Mouse (Mus musculus) cortical plate, adult 2 months (tissue): Measurements from ENCODE around the gene Gapdh. TPM values are rescaled to one million over a fixed set of nuclear protein-coding genes. Genes with fewer than 3 reads are reported as not detected.
"Not testable (repeated sequence)": the region's sequence is repeated elsewhere in the genome, so short reads cannot be mapped to it uniquely, and the experiment has no call there.

Experiments used
- H3K27ac ChIP-seq: fragments of 200-500 bp; 2 replicates; pipeline ENCODE4 v1.5.1; 2012; ENCODE audit warnings: low read length, control low read depth, inconsistent platforms; ENCODE audit not compliant: insufficient read depth
- H3K4me1 ChIP-seq: fragments of 200-500 bp; 2 replicates; pipeline ENCODE4 v1.6.1; 2011; ENCODE audit warnings: low read length; ENCODE audit not compliant: control insufficient read depth, insufficient read depth
- H3K4me3 ChIP-seq: fragments of 200-500 bp; 2 replicates; pipeline ENCODE4 v1.5.1; 2011; ENCODE audit warnings: mild to moderate bottlenecking, low read length, control low read depth; ENCODE audit not compliant: insufficient read depth
- CTCF ChIP-seq: fragments of 200-500 bp; IDR thresholded peaks from 2 replicates; pipeline ENCODE4 v1.5.1; 2011; ENCODE audit warnings: mild to moderate bottlenecking, control low read depth, low read length; ENCODE audit not compliant: insufficient read depth; ENCODE audit errors: extremely low read depth
- POLR2A ChIP-seq: fragments of 200-500 bp; IDR thresholded peaks from 2 replicates; pipeline ENCODE4 v1.6.1; 2011; ENCODE audit warnings: mild to moderate bottlenecking, low read length, control low read depth; ENCODE audit not compliant: insufficient read depth; ENCODE audit errors: extremely low read depth
- polyA plus RNA-seq: library from polyadenylated mRNA; depleted of rRNA; stranded (reverse); fragments of >200 nt; gene quantifications from 2 replicates; pipeline ENCODE4 v1.2.3, GENCODE M21; 2012

Gapdh gene
- polyA plus RNA-seq, 1 experiment = 4,549 TPM

DNA sequence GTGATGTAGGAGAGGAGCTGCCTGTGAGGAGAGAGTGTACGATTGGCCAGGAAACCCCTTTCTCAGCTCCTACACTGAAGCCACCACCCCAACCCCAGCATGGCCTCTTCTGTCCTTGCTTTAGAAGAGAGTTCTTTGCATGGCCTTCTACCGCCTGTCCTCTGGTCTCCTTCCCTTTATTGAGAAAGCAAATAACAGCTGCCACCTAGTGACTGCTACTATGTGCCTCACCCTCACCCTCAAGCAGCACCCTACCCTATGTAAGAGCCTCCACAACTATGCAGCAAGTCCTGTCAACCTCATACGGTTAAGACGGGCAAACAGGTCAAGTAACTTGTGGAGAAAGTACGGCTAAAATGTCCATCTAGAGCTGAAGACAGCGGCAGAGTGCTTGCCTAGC is 3.9 kb upstream of the Gapdh start:
- Histone ChIP-seq H3K27ac (no peak overlapping the region), H3K4me3 (no peak overlapping the region), H3K4me1 (peaks cover 7% of the 10 kb centered on the region)
- TF ChIP-seq CTCF (0 out of 2 replicates have a peak, but pooled peaks have one; percentile 15), POLR2A (no peak)

DNA sequence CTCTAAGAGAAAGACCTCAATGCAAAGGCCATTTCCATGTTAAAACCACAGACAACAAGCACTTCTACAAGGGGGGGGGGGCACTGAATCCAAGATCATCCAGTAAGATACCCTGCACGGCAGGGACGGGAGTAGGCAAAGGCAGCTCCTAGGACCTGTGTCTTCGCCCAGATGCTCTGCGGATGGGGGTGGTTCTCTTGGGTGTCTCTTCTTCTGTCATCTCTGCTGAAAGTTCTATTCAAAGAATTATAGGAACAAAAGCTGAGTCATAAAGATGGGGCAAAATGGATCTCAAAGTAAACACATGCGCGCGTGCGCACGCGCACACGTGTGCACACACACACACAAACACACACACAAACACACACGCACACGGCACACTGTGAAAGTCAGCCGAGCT is 1.8 kb upstream of the Gapdh start:
- H3K27ac ChIP-seq = peak overlapping the region; percentile 70; the same call in 1 of the 2 replicates
- TF ChIP-seq CTCF (no peak), POLR2A (no peak)
- H3K4me1 ChIP-seq = peaks cover 7% of the 10 kb centered on the region
- H3K4me3 ChIP-seq = no peak overlapping the region

DNA sequence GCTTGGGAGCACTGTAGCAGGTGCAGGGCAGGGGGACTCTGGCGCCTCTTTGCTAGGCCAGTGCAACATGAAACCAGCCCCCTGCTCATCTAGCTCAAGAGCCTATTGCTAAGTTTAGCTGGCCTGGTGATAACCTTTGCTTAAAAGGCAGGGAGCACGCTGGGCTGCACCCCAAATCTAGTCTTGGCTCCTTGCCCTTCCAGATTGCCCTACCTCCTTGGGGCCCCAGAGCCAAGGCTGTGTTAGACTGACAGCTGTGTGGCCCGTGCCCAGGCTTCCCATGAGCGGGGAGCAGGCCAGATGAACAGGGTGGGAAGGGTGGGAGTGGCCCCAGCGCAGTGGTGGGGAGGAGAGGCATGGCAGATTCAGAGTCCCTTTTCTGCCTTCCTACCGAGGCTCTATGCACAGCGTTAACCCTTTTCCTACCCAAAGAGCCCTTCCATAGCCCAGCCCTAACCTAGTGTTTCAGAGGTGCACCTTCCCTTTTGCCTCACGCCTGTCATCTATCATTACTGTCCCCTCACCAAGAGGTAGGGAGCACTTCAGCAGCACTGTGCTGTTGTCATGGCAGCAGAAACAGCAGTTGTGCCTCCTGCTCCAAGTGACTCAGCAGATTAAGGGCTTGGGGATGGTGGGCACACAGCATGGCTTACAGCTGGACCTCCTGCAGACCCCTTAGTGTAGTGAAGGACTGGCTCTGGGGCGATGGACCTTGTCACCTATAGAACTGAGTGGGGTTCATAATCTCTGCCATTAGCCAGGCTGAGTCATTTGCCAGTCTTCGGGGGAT is 789 bp upstream of the Gapdh start:
- Histone ChIP-seq H3K4me3 (peak overlapping the region; percentile 92; the same call in 1 of the 2 replicates), H3K27ac (peak overlapping the region; percentile 70), H3K4me1 (peaks cover 7% of the 10 kb centered on the region)
- TF ChIP-seq POLR2A (no peak), CTCF (no peak)

DNA sequence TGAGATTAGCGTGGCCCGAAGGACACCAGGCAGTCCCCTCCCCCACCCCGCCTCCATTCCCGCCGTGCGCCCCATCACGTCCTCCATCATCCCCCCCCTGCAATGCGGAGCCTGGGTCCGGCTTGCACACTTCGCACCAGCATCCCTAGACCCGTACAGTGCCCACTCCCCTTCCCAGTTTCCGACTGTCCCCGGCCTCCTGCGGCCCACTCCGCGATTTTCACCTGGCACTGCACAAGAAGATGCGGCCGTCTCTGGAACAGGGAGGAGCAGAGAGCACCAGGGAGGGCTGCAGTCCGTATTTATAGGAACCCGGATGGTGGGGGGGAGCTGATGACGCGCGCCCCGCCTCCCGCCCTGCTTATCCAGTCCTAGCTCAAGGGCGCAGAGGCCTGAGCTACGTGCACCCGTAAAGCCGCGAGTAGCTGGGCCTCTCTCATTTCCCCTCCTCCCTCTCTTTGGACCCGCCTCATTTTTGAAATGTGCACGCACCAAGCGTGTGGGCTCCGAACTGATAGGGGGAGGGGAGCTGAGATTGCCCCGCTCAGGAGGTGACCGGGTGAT is 857 bp downstream of the Gapdh start:
- H3K4me3 ChIP-seq = peak overlapping the region; percentile 92
- peak; percentile 100 for TF ChIP-seq POLR2A
- no peak for TF ChIP-seq CTCF
- peaks cover 8% of the 10 kb centered on the region for H3K4me1 ChIP-seq
- peak overlapping the region; percentile 58 for H3K27ac ChIP-seq

DNA sequence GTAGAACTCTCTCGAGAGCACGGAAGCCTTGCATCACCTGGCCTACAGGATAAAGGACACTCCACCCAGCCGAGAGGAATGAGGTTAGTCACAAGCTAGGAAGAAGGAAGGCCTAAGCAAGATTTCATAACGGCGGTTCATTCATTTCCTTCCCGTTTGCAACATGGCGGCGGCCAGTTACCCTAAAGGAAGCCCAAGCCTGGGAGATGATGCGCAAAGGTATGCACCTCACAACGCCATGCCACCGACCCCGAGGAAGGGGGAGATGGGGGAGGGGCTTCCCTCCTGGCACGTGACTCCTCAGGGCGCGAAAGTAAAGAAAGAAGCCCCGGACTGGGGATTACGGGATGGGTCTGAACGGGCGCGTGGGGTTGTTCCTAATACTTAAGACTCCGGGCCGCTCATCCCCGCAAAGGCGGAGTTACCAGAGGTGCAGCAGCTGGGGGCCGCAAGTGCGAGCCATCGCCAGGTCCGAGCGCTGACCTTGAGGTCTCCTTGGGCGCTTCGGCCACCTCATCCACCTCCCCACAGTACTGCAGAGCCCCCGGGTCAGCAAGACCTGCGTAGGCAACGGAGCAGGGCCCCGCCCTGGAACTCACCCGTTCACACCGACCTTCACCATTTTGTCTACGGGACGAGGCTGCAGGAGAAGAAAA is 1.5 kb downstream of the Gapdh start:
- peaks cover 8% of the 10 kb centered on the region for H3K4me1 ChIP-seq
- peak overlapping the region; percentile 92 for H3K4me3 ChIP-seq
- peak overlapping the region; percentile 58 for H3K27ac ChIP-seq
- peak; percentile 19 for TF ChIP-seq POLR2A
- TF ChIP-seq CTCF = no peak

DNA sequence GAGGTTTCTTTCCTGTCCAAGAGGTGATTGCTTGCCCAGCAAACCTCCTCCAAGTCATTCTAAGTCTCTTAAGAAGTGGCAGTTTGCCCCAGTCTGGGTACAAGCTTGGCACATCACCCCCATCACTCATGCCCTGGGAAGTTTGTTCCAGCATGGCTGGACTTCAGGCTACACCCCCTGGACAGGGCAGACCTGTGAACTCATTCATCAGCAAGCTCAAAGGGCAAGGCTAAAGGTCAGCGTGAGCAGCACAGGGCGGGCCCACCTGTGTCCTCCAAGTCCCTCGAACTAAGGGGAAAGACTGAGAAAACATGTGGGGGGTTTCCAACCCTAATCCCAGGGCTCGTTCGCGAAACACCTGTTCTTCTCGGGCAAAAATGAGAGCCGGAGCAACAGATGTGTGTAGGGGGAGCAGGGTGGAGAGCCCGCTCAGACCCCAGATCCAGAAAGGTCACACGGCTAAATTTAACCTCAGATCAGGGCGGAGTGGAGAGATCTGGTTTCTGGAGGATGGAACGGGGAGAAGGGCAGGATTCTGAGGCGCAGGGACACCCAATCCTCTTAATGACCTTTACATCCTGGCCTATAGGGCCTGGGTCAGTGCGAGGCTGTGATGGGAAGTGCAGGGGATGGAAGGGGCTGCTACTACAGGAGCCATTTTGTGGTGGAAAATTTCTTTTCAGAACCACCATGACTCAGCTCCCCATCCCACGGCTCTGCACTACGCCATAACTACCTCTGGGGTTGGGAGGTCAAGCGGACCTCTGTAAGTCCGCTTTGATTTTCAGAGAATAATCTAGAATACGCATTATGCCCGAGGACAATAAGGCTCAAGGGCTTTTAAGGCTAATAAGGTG is 2.2 kb downstream of the Gapdh start:
- Histone ChIP-seq H3K27ac (peak overlapping the region; percentile 58), H3K4me1 (peaks cover 8% of the 10 kb centered on the region), H3K4me3 (peak overlapping the region; percentile 92)
- TF ChIP-seq CTCF (no peak), POLR2A (0 out of 2 replicates have a peak, but pooled peaks have one; percentile 24)

DNA sequence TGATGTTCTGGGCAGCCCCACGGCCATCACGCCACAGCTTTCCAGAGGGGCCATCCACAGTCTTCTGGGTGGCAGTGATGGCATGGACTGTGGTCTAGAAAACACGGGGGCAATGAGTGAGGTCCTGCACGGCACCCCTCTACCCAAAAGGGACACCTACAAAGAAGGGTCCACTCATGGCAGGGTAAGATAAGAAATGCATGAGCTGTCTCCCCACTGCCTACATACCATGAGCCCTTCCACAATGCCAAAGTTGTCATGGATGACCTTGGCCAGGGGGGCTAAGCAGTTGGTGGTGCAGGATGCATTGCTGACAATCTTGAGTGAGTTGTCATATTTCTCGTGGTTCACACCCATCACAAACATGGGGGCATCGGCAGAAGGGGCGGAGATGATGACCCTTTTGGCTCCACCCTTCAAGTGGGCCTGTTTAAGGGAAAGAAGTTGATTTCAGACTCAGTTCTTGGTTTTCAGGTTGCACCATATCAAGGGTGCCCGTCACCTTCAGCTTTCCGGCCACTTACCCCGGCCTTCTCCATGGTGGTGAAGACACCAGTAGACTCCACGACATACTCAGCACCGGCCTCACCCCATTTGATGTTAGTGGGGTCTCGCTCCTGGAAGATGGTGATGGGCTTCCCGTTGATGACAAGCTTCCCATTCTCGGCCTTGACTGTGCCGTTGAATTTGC is 3.5 kb downstream of the Gapdh start:
- H3K4me1 ChIP-seq, H3K27ac ChIP-seq: not testable (repeated sequence)
- peak overlapping the region; percentile 92; the same call in 1 of the 2 replicates for H3K4me3 ChIP-seq

DNA sequence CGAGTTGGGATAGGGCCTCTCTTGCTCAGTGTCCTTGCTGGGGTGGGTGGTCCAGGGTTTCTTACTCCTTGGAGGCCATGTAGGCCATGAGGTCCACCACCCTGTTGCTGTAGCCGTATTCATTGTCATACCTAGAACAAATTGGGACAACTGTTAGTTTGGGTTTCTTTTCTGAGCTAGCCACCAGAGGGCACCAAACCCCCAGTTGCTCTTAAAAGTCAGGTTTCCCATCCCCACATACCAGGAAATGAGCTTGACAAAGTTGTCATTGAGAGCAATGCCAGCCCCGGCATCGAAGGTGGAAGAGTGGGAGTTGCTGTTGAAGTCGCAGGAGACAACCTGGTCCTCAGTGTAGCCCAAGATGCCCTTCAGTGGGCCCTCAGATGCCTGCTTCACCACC is 4.3 kb downstream of the Gapdh start:
- not testable (repeated sequence) for H3K4me1 ChIP-seq, H3K27ac ChIP-seq, H3K4me3 ChIP-seq
- TF ChIP-seq CTCF = peak; percentile 54
